Mouse (Mus musculus) layer of hippocampus, adult 9-10 months (tissue): ENCODE measurements around the gene Tsnaxip1.
A peak's percentile ranks its signal among the peaks of the same experiment; 100 is the strongest.

Experiments used
- DNase-seq: peaks from one replicate; pipeline ENCODE4 v3.0.0; 2022; ENCODE audit warnings: low spot score

Tsnaxip1 gene

DNA sequence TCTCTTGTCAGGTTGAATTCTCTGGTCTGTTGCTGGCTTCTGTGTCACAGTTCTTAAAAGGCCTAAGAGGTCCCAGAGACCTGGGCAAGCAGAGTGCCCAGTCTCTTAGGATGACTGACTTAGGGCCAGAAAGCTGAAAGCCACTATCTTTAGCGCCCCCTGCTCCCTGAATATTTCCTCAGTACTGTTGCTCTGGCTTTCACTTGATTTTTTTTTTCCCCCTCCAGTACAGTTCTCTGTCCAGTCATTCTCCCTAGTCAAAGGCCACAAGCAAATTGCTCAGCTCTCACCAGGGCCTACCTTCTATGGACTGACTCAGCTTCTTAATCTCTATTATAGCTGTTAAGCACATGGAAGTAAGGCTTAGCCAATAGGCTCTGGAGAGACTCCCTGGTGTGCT is 34.4 kb downstream of the Tsnaxip1 start:
- no peak for DNase-seq

DNA sequence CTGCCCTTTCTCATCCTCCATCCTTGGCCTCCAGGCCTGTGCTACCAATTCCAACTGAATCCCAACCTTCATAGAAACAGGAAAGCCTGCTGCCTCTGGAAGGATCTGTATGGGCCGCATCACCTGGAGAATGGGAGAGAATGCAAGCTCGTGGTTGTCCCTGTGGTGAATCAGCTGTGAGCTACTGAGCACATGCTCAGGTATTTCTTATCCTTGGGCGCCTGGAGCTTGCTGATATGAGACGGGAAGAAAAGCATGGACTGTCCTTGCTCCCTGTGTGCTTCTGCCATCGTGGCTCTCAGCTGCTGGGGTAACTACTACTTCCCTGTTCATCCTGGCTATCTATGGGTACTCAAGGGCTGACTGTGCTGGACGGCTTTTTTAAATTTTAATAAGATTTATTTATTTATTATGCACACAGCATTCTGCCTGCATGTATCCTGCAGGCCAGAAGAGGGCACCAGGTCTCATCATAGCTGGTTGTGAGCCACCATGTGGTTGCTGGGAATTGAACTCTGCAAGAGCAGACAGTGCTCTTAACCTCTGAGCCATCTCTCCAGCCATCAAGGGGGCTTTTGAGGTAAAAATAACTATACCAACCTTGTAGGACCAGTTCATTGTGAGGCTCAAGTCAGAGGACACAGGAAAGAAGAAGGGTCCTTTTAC is 39.0 kb downstream of the Tsnaxip1 start:
- DNase-seq: no peak

DNA sequence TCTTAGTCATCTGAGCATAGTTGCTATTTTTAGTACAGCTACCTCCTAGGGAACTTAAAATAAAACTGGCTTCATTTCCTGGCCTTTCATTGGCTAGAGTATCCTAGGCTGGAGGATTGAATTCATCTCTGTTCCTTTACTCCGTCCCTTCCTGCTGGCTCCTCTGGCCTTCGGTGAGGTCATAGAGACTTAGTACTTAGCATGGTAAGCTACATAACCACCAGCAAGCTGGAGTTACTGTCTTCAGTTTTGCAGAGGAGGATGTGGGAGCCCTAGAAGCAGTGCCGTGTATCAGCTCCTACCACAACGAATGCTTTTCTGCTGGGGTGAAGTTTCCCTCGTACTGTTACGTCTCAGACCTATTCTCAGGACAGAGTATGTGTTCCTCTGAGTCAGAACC is 46.8 kb downstream of the Tsnaxip1 start:
- no peak for DNase-seq

DNA sequence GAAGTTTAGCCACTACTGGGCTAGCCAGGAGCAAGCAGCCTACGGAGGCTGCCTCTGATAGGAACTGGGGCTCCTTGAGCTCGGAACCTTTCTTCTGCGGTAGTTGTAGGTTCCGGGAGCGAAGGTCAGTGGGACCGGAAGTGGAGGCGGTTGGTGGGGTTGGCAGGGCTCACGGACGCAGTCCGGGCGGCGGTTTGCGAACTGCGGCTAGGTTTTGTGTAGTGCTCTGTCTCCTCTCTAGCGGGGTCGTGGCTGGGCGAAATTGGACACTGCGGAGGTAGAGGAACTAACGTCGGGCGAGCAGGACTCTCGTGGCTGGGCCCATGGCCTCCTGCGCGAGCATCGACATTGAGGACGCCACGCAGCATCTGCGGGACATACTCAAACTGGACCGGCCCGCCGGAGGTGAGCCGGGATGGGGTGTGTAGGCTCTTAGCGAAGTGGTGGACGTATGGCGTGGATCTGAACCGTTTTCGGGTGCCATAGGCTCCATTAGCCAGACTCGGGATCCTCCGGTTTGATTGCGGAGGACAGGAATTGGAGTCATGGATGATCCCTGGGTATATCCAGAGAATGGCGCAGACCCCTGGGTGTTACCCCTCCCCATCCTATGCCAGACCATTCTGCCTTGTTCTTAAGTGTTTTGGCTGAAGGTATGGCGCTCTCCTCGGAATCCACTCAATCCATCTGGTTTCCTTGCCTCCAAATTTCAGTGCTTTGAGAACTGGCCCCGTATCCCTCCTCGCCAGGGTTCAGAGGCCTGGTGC is 53.4 kb downstream of the Tsnaxip1 start, which contains the start of gene Edc4:
Gene Edc4, plus strand, starts transcription at position 128 of the 767 bp plus-strand sequence.
- peak; percentile 76 for DNase-seq

DNA sequence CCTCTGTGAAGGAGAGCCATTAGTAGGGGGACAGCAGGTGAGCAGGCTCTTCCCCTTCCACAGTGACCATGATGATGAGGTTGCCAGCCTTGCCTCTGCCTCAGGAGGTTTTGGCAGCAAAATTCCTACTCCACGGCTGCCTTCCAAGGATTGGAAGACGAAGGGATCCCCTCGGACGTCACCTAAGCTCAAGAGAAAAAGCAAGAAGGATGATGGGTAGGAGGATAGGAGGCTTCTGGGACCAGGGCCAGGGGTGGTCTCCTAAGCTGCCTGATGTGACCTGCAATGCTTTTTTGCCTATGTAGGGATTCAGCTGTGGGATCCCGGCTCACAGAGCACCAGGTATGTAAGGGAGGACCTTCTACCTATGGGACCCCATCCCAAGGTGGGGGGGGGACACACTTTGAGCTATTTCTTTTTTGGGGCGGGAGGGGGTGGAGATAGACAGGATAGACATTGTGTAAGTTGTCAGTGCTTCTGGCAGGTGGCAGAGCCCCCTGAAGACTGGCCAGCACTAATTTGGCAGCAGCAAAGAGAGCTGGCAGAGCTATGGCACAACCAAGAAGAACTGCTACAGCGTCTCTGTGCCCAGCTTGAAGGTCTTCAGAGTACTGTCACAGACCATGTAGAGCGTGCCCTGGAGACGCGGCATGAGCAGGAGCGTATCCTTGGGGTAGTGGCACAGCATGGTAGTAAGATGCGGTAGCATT is 62.4 kb downstream of the Tsnaxip1 start:
- DNase-seq: no peak

DNA sequence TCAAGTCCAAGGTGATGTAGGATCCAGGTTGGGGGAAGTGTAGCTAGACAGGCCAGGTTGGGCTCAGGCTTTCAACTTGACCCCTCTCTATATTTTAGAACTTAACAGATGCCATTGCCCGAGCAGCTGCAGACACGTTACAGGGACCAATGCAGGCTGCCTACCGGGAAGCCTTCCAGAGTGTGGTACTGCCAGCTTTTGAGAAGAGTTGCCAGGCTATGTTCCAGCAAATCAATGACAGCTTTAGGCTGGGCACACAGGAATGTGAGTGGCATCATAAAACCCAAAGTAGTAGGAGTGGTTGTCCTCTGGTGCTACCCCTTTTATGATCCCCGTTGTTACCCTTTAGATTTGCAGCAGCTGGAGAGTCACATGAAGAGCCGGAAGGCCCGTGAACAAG is 63.3 kb downstream of the Tsnaxip1 start:
- peak; percentile 66 for DNase-seq

DNA sequence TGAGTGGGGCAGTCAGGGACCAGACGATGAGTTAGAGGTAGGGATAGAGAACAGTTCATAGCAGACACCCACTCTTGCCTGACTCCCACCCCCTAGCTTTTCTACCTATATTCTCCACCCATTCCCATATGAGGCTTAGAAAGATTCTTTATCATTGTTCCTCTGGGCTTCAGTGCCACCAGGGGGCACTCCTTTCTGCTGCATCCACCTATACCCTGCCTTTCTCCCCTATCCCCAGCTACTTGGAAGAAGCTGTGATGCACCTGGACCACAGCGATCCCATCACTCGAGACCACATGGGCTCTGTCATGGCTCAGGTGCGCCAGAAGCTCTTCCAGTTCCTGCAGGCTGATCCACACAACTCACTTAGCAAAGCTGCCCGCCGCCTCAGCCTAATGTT is 64.9 kb downstream of the Tsnaxip1 start:
- DNase-seq: no peak

DNA sequence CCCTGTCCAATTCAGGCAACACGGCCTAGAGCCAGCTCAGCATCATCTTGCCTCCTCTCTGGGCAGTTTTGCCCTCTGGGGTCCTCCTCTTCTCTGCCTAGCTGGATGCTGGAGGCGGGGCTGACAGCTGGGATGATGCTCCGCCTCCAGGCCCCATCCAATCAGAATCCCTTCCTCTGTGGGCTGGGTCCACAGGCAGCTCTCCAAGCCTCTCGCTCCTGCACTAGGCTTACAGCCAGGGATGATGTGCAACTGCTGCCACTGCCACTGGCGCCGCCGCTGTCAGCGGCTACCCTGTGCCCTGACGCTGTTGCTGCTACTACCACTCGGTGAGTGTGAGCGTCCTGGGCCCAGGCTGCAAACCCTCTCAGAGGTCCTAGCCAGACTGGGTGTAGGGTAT is 65.8 kb downstream of the Tsnaxip1 start, which contains the start of gene Nrn1l:
Gene Nrn1l, plus strand, starts transcription at position 229 of the 400 bp plus-strand sequence.
- peak; percentile 40 for DNase-seq
